Mouse (Mus musculus): ENCODE results near the gene Sardh. TPM values are rescaled to one million over a fixed set of nuclear protein-coding genes. Genes with fewer than 3 reads are reported as not detected.
A peak's percentile ranks its signal among the peaks of the same experiment; 100 is the strongest.

Sardh gene
- 12.9 and 15.1 TPM in 2 replicates for polyA plus RNA-seq (2014; fragmentation: Nextera tagmentation; extraction: Ambion mirVana)

DNA sequence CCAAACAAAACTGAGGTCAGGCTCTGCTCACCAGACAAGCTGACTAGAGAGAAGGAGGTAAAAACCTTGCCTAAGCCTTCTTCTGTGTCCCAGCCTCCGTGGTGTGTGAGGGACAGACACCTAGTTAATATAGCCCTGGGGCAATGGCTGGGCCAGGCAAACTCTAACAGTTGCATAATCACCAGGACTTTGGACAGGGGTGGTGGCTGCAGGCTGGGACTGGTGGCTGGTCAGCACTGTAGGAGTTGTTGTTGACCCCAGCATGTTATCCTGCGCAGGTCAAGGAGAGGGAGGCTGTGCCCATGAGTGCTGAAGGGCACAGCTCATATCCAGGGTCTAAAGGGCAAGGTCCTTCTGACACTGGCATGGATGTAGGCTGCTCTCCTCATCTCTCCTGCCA lies at the start of gene Sardh:
Gene Sardh, minus strand, starts transcription at position 127 of the 400 bp plus-strand sequence.
- H3K4me2 ChIP-seq, result 0 out of 2 replicates have a peak within 1 kb of the TSS, but pooled peaks have one; percentile 50
- ATAC-seq (replicated peaks; ENCODE audit: insufficient number of reproducible peaks, low FRiP score, low TSS enrichment), result no peak
- H3K4me3 ChIP-seq (ENCODE audit: low read depth, low read length), result no peak within 1 kb of the TSS
- H3K36me3 ChIP-seq (ENCODE audit: control insufficient read depth, insufficient read depth, low read length), result no peaks in the 10 kb centered on the region
- no peaks in the 10 kb centered on the region for H3K9me3 ChIP-seq (replicated peaks; ENCODE audit: control insufficient read depth, low read length)
- 0 out of 2 replicates have a peak, but pooled peaks cover 3% of the 10 kb centered on the region for H3K27me3 ChIP-seq (ENCODE audit: control insufficient read depth, insufficient read depth, low read length)
- H3K4me1 ChIP-seq (ENCODE audit: control insufficient read depth, insufficient read depth, low read length), result peaks cover 10% of the 10 kb centered on the region
- peak within 1 kb of the TSS; percentile 32 for H3K27ac ChIP-seq (ENCODE audit: low read depth, low read length)
- no peak within 1 kb of the TSS for H3K9ac ChIP-seq (ENCODE audit: low read depth, low read length)
- WGBS (ENCODE audit: insufficient replicate concordance), result 77% methylated on average over 2 of the region's 2 CpGs

DNA sequence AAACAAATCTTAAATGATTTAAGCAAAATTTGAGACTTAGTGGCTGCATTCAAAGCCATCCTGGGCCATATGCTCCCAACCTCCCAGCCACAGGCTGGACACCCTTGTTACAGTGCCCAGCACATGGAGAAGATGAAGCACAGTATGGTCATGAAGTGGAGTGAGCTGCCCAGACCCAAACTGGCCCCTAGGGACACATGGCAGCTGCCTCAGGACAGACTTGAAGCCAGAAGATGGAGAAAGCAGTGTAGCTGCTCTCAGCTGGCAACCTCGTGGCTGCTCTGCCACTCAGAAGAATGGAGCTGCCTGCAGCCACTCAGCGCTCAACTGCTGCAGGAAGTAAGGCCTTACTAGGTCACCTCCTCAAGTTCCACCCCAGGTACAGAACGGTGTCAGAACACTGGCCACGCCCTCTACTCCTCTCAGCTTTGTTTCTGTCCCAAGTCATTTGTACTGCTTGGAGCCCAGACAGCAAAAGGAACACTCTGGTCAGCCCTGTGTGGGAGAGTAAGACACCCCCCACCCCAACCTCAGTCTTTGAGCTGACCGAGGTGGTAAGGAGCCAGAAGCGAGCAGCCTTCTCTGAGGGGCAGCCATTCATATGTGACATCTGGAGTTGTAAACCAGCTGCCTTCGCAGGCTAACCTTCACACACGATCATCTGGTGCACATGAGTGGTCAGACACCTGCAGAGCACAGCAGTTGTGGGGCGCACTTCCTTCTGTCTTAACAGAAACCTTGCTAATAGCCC lies 48.7 kb upstream of the Sardh start:
- Histone ChIP-seq H3K36me3 (ENCODE audit: control insufficient read depth, insufficient read depth, low read length) (no peaks in the 10 kb centered on the region; the same call in 1 of the 2 replicates), H3K9ac (ENCODE audit: low read depth, low read length) (no peak overlapping the region), H3K4me1 (ENCODE audit: control insufficient read depth, insufficient read depth, low read length) (no peaks in the 10 kb centered on the region), H3K4me3 (ENCODE audit: low read depth, low read length) (no peak overlapping the region), H3K27ac (ENCODE audit: low read depth, low read length) (no peak overlapping the region), H3K27me3 (ENCODE audit: control insufficient read depth, insufficient read depth, low read length) (no peaks in the 10 kb centered on the region), H3K9me3 (replicated peaks; ENCODE audit: control insufficient read depth, low read length) (no peaks in the 10 kb centered on the region), H3K4me2 (no peak overlapping the region)
- no peak for ATAC-seq (replicated peaks; ENCODE audit: insufficient number of reproducible peaks, low FRiP score, low TSS enrichment)
- 74% methylated on average over 9 of the region's 9 CpGs for WGBS (ENCODE audit: insufficient replicate concordance)

DNA sequence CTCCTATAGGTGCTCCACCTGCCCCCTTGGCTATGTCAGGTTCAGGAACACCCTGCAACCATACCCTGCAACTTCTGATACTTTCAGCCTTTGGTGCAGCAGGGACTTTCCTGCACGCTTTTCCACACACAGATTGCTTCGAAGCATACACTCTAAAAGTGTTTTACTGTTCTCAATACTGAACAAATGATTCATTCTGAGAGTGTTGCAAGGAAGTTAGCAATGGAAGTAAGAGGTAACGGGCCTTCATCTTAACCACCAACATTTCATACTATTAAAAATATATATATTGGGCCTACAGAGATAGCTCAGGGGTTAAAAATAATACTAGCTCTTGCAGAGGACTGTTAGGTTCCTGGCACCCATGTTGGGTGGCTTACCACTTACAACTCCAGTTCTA lies 46.6 kb upstream of the Sardh start:
- ATAC-seq (replicated peaks; ENCODE audit: insufficient number of reproducible peaks, low FRiP score, low TSS enrichment), result no peak
- Histone ChIP-seq H3K4me2 (no peak overlapping the region), H3K27ac (ENCODE audit: low read depth, low read length) (no peak overlapping the region), H3K4me1 (ENCODE audit: control insufficient read depth, insufficient read depth, low read length) (no peaks in the 10 kb centered on the region), H3K4me3 (ENCODE audit: low read depth, low read length) (no peak overlapping the region), H3K27me3 (ENCODE audit: control insufficient read depth, insufficient read depth, low read length) (no peaks in the 10 kb centered on the region), H3K9ac (ENCODE audit: low read depth, low read length) (no peak overlapping the region), H3K36me3 (ENCODE audit: control insufficient read depth, insufficient read depth, low read length) (peaks cover 5% of the 10 kb centered on the region), H3K9me3 (replicated peaks; ENCODE audit: control insufficient read depth, low read length) (no peaks in the 10 kb centered on the region)
- WGBS (ENCODE audit: insufficient replicate concordance), result 92% methylated on average over 3 of the region's 3 CpGs

DNA sequence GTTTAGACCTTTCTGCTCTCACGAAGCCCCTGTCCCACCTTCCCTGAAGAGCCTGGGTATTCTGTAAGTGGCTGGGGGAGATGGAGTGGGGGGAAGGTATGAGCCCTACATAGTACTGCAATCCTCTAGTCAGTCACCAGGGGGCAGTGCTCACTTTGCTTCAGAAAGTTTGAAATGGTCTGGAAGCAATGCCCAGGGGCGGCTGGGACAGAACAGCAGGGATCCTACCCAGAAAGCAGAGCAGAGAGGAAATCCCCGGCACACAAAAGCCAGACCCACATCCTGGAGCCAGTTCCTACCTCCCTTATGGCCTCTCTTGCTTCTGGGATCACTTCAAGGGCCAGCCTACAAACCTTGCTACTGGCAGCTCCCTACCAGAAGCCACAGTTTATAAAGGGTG lies 40.9 kb upstream of the Sardh start:
- H3K4me1 ChIP-seq (ENCODE audit: control insufficient read depth, insufficient read depth, low read length), result no peaks in the 10 kb centered on the region
- WGBS (ENCODE audit: insufficient replicate concordance), result 18% methylated on average over 3 of the region's 3 CpGs
- H3K36me3 ChIP-seq (ENCODE audit: control insufficient read depth, insufficient read depth, low read length), result peaks cover 5% of the 10 kb centered on the region
- H3K27me3 ChIP-seq (ENCODE audit: control insufficient read depth, insufficient read depth, low read length), result no peaks in the 10 kb centered on the region
- no peaks in the 10 kb centered on the region for H3K9me3 ChIP-seq (replicated peaks; ENCODE audit: control insufficient read depth, low read length)
- ATAC-seq (replicated peaks; ENCODE audit: insufficient number of reproducible peaks, low FRiP score, low TSS enrichment), result no peak
- H3K9ac ChIP-seq (ENCODE audit: low read depth, low read length), result no peak overlapping the region
- H3K4me2 ChIP-seq, result no peak overlapping the region
- no peak overlapping the region for H3K27ac ChIP-seq (ENCODE audit: low read depth, low read length)
- no peak overlapping the region for H3K4me3 ChIP-seq (ENCODE audit: low read depth, low read length)

DNA sequence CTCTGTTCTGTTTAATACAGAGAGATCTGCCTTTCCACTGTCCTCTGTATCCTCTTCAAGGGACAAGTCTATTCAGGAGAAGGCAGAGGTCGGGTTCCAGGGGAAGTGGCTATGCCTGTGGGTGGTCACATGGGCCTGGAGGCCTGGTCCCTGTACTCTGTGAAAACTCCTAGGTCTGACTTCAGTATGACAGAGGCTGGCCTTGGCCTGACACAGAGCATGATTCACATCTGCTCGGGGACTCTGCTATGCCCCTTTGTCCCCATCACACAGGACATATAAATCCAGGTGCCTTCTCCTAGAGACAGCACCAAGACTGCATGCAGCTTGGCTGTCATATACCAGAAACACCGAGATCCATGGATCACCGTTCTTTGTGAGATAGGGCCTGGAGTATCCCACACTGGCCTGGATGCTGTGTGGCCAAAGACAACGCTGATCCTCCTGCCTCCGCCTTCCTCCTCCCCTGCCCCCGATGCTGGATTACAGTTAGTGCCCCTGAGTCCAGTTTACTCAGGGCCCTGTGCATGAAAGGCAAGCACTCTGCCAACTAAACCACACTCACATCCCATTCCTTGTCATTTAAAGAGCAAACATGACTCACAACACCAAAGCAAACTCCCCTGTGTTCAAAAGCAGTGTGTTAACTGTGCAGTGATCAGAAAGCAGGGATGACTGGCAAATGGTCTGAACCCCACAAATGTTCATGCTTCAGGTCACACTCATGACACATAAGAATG lies 39.0 kb upstream of the Sardh start:
- no peak for ATAC-seq (replicated peaks; ENCODE audit: insufficient number of reproducible peaks, low FRiP score, low TSS enrichment)
- Histone ChIP-seq H3K27ac (ENCODE audit: low read depth, low read length) (no peak overlapping the region), H3K4me3 (ENCODE audit: low read depth, low read length) (no peak overlapping the region), H3K36me3 (ENCODE audit: control insufficient read depth, insufficient read depth, low read length) (peaks cover 5% of the 10 kb centered on the region), H3K27me3 (ENCODE audit: control insufficient read depth, insufficient read depth, low read length) (no peaks in the 10 kb centered on the region), H3K4me1 (ENCODE audit: control insufficient read depth, insufficient read depth, low read length) (no peaks in the 10 kb centered on the region), H3K4me2 (no peak overlapping the region), H3K9me3 (replicated peaks; ENCODE audit: control insufficient read depth, low read length) (no peaks in the 10 kb centered on the region), H3K9ac (ENCODE audit: low read depth, low read length) (no peak overlapping the region)
- WGBS (ENCODE audit: insufficient replicate concordance), result 81% methylated on average over 7 of the region's 7 CpGs

DNA sequence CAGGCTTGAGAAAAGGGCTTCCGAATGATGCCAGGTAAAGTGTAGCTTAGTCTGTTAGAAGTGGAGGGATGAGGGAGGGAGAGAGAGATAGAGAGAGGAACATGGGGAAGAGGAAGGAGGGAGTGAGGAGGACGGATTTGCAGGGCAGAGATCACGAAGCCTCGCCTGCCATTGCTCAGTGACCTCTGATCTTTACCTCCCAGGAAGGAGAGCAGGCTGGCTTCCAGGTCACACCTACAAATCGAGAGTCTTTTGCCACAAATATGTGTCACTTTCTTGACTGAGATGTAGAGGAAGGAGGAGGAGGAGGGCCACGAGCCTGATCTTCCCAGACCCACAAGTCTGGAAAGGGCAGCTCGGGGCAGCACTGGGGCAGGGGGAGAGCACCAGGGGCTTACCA lies 36.3 kb upstream of the Sardh start:
- Histone ChIP-seq H3K36me3 (ENCODE audit: control insufficient read depth, insufficient read depth, low read length) (no peaks in the 10 kb centered on the region), H3K4me1 (ENCODE audit: control insufficient read depth, insufficient read depth, low read length) (no peaks in the 10 kb centered on the region; the same call in 1 of the 2 replicates), H3K4me3 (ENCODE audit: low read depth, low read length) (no peak overlapping the region), H3K27ac (ENCODE audit: low read depth, low read length) (no peak overlapping the region), H3K9me3 (replicated peaks; ENCODE audit: control insufficient read depth, low read length) (no peaks in the 10 kb centered on the region), H3K27me3 (ENCODE audit: control insufficient read depth, insufficient read depth, low read length) (no peaks in the 10 kb centered on the region), H3K4me2 (no peak overlapping the region), H3K9ac (ENCODE audit: low read depth, low read length) (no peak overlapping the region)
- WGBS (ENCODE audit: insufficient replicate concordance), result 75% methylated on average over 7 of the region's 7 CpGs
- ATAC-seq (replicated peaks; ENCODE audit: insufficient number of reproducible peaks, low FRiP score, low TSS enrichment), result no peak

DNA sequence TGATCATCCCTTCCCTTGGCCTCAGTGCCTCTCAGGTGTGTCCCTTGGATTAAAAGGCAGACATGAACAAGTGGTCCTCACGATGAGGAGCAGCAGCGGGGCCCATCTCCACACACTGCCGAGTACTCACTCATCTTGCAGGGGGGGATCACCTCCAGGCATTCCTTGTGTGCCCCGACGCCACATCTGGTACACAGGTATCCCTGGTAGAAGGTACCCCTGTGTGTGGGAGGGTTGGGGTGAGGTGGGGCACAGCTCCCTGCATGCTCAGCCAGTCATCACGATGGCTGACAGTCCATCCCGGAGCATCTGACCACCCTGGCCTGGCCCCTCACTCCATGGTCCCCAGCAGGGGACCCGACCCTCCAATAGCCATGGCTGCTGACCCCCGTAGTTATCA lies 33.6 kb upstream of the Sardh start:
- Histone ChIP-seq H3K27ac (ENCODE audit: low read depth, low read length) (no peak overlapping the region), H3K36me3 (ENCODE audit: control insufficient read depth, insufficient read depth, low read length) (0 out of 2 replicates have a peak, but pooled peaks cover 3% of the 10 kb centered on the region), H3K4me2 (no peak overlapping the region), H3K9me3 (replicated peaks; ENCODE audit: control insufficient read depth, low read length) (no peaks in the 10 kb centered on the region), H3K4me1 (ENCODE audit: control insufficient read depth, insufficient read depth, low read length) (no peaks in the 10 kb centered on the region; the same call in 1 of the 2 replicates), H3K27me3 (ENCODE audit: control insufficient read depth, insufficient read depth, low read length) (no peaks in the 10 kb centered on the region), H3K4me3 (ENCODE audit: low read depth, low read length) (no peak overlapping the region), H3K9ac (ENCODE audit: low read depth, low read length) (no peak overlapping the region)
- no peak for ATAC-seq (replicated peaks; ENCODE audit: insufficient number of reproducible peaks, low FRiP score, low TSS enrichment)
- WGBS (ENCODE audit: insufficient replicate concordance), result 88% methylated on average over 9 of the region's 9 CpGs

DNA sequence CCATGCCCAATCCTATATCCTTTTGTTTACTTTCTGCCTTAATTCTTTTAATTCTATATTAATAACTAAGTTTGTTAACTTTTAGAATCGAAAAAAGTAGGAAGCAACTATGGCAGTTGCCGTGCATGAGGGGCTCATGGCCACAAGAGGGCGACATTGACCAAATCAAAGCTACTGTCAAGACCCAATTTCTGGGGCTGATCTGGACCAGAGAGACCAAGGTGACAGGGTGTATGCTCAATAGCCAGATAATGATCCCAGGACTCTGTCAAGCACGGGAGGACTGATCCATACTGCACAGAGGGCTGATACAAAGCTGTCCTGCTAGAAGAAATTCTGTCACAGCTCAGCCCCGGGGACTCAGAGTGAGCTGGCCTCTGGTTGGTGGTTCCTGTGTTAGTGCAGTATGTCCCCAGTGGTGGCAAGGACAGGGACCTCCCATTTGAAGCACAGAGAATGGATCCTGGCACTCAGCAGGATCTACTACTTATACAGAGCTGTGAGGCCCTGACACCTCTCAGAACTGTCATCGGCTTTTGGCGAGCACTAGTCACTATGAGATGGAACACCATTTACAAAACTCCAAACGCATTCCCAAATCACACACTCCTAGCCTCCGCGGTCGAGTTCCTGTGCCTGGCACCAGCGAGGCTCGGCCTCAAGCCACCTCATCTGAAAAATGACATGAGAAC lies 32.9 kb upstream of the Sardh start:
- WGBS (ENCODE audit: insufficient replicate concordance), result 44% methylated on average over 13 of the region's 13 CpGs
- Histone ChIP-seq H3K4me3 (ENCODE audit: low read depth, low read length) (no peak overlapping the region), H3K27ac (ENCODE audit: low read depth, low read length) (no peak overlapping the region), H3K4me2 (no peak overlapping the region), H3K36me3 (ENCODE audit: control insufficient read depth, insufficient read depth, low read length) (peaks cover 3% of the 10 kb centered on the region; the same call in 1 of the 2 replicates), H3K9ac (ENCODE audit: low read depth, low read length) (no peak overlapping the region), H3K9me3 (replicated peaks; ENCODE audit: control insufficient read depth, low read length) (no peaks in the 10 kb centered on the region), H3K27me3 (ENCODE audit: control insufficient read depth, insufficient read depth, low read length) (no peaks in the 10 kb centered on the region), H3K4me1 (ENCODE audit: control insufficient read depth, insufficient read depth, low read length) (no peaks in the 10 kb centered on the region; the same call in 1 of the 2 replicates)
- ATAC-seq (replicated peaks; ENCODE audit: insufficient number of reproducible peaks, low FRiP score, low TSS enrichment), result no peak

Data from heart, embryonic 11.5 days (tissue).